Mouse (Mus musculus) heart, adult 11 months (tissue): ENCODE data around the gene Zic1.

Experiments used
- DNase-seq: peaks from one replicate; pipeline ENCODE4 v3.0.0; 2022

The Zic1 gene

DNA sequence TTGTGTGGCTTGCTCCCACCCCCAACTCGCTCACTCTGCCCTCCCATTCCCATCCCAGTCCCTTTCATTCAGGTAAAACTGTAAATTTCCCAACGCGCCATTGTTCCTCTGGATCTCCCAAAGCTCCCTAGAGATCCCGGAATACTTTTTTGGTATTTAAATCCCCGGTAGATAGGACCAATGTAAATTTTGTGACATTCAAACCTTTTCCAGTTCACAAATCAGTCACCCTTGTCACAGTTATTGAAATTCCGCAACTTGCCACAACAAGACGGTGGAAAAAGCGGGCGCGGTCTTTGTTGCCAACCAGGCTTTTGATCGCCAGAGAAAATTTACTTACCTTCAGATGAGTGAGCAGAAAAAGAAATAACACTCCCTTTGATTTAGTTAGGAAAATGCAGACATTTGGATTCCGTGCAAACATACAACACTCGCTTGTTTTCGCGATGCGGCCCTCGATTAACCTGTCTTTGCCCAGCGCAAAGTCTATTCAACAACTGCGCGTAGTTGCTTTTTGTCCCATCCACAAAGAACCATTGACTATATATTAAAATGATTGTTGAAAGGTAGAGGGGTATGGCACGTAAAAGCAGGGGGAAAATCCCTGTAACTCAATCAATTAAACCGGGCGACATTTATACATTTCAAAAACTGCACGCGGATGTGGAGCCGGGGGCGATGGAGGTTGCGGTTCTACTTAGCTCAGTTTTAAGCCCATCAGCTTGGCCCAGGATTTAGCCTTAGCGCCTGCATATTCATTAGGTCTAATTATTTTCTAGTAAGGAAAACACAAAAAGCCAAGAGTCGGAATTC, 1.6 kb upstream of the Zic1 start:
- peak; percentile 27 for DNase-seq

DNA sequence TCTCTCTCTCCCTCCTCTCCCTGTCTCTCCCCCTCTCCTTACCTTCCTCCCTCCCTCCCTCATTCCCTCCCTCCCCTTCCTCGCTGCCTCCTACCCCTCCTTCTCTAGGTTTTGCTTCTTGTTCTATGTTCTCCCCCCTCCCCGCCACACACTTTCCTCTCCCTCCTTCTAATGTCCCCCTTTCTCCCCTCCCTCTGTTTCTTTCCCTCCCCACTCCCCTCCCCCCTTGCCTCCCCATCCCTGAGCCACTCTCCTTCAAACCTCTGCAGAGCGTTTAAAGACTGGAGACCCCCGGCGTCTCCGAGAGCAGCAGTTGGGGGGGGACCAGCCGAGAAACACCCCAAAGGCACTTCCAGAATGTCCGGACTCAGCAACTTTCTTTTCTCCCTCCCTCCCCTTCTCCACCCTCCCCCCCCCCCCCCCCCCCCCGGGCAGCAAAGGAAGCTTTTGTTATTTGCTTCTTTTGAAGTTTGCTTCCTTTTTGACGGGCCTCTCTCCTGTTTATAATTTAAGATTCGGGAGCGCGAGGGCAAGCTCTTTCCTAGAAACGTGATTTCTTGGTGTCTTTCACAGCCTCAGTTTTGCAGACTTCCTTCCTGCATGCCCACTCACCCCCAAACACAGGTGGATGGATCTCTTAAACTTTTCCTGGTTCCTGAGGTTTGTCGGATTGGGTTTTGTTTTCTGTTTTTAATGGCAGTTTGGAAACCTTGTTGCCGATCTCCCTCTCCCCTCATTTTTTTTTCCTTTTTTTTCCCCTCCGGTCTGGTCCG, 802 bp upstream of the Zic1 start:
- DNase-seq = no peak

DNA sequence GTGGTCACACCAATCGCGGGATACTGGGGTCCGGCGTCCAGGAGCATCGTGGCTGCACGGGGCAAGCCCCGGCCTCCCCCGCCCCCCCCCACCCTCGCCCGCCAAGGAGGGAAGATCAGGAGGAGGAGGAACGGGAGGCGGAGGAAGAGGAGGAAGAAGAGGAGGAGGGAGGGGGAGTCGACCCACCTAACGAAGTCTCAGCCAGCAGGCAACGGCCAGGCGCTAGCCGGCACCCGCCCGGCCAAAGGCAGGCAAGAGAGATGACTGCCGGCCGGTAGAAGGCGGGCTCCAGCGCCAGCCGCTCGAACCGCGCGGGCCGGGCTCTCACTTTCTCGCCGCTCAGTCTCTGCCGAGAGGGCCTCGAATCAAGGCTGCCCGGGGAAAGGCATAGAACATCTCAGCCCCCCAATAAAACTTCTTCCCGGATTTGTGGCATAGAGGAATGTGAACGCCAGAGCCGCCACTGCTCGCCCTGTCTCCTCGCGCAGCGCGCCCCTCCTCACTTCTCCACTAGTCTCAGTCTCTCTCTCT, 574 bp downstream of the Zic1 start:
- DNase-seq = no peak

DNA sequence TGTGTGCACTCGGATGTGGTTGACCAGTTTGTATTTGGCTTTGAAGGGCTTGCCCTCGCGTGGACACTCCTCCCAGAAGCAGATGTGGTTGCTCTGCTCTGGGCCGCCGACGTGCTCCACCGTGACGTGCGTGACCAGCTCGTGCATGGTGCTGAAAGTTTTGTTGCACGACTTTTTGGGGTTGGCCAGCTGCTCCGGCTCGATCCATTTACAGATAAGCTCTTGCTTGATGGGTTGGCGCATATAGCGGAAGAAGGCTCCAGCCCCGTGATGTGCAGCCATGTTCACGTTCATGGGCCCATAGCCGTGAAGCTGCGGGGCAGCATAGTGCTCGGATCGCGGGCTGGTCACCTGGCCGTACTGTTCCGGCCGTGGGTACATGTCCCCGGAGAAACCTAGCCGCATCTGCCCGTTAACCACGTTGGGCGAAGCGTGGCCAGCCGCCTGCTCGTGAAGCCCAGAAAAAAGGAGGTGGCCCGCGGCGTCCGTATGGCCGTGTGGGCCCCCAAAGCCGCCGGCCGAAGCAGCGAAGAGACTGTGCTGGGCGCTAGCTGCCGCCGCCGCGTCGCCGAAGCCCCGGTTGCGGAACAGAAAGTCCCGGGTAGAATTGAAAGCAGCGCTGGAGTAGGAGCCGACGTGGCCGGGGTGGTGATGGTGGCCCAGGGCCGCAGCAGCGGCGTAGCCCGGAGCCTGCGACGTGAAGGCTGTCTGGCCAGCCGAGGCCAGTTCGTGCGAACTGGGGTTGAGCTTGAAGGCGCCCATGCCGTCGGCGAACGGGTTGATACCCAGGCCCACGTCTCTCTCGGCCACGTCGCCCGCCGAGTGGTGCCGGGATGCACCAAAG, 1.3 kb downstream of the Zic1 start:
- no peak for DNase-seq

DNA sequence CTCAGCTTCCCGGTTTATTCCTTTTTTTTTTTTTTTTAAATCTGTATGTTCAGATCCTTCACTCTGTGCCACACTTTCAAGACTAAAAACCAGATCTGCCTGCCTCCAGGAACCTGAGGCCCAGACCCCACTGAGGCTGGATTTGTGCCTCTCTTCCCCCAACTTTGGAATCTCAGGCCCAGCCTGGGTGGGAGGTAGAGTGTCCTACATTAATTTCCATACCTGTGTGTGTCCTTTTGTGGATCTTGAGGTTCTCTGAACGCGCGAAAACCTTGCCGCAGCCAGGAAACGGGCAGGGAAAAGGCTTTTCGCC, 1.8 kb downstream of the Zic1 start:
- no peak for DNase-seq

DNA sequence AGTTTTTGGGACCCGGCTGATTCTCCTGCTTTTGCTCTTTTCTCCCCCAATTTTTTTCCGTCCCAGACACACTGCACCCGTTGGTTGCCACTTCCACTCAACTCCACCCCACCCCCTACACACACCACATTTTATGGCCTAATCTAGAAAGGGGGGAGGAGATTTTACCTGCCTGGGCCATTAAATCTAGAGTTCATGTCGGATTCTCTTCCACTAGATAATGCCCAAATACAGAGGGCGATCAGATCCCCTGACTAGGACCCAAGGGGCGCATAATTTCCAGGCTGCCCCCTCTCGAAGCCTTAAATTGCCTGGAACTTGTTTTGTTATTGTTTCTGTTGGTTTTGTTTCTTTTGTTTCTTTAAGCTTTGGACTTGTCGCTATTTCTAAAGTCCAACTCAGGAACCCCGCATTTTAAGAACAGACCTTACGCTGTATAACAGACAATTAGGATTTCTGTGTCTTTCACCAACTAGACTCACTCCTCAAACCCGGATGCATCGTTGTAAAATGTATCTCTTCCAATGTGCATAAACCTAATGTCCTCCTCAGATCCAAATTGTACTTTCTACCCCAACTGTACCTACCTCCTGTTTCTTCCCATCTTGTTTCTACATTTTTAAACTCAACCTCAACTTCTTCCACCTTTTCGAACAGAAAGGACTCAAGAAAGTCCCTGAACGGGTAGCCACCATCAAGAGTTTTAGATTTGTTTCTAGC, 2.4 kb downstream of the Zic1 start:
- DNase-seq = no peak

DNA sequence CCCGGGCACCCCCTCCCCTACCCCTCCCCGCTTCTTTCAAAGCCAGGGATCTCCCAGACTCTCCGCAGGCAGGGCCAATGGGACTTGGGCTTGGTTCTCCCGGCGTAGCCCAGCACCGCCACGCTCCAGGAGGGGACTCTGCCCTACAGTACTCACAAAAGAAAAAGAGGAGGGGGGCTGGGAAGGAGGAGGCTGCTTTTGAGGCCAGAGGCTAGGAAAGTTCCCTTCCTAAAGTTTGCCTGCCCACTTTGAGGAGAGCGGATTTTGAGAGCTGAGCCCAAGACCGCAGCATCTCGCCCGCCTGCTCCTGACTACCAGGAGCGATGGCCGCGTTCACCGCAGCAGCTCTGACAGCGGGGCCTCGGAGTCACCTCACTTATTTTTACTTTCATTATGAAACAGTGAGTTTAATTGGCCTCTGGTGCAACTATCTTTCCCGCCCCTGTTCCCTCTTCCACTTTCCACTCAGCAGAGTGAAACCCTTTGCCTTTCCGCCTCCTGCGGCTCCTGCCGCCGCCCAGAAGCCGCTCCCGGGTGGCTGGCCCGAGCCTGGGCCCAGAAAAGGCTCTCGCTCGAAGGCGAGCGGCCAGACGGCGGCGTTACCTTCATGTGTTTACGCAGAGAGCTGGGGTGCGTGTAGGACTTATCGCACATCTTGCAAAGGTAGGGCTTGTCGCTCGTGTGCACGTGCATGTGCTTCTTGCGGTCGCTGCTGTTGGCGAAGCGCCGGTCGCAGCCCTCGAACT, 3.6 kb downstream of the Zic1 start, which contains the start of gene Zic4:
Gene Zic4 (plus strand): TSS at position 558 of the 746 bp plus-strand sequence.
- DNase-seq = no peak

DNA sequence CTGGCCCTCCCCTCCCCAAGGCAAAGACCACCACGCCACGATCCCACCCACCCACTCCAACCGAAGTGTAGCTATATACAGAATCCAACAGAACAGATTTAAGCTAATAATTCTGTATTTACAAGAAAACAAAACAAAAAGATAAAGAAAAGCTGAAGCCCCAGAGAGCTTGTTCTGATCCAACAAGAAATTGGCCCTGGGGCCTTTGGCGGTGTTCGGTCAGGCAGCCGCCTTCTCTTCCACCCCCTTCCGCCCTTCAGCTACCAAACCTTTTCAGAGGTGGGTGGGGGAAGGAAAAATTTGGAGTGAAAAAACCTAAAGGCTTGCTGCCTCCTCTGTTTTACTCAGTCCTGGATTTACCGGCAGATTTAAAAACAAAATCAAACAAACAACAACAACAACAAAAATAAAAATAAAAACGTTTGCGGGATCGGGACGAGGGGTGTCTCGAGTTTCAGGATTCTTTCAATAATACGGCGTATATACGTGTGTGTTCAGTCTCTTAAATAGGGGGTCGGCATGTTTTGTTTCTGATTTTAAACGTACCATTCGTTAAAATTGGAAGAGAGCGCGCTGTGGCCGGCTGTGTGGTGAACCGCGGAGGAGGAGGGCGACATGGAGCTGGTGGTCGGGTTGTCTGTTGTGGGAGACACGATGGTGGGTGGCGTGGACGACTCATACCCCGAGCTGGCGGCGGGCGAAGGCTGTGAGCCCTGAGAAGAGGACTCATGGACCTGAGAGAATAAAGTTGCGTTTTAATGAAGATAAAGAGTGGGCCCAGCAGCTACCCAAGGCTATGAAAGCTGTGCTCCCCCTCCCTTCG, 4.4 kb downstream of the Zic1 start:
- DNase-seq = peak; percentile 76

DNA sequence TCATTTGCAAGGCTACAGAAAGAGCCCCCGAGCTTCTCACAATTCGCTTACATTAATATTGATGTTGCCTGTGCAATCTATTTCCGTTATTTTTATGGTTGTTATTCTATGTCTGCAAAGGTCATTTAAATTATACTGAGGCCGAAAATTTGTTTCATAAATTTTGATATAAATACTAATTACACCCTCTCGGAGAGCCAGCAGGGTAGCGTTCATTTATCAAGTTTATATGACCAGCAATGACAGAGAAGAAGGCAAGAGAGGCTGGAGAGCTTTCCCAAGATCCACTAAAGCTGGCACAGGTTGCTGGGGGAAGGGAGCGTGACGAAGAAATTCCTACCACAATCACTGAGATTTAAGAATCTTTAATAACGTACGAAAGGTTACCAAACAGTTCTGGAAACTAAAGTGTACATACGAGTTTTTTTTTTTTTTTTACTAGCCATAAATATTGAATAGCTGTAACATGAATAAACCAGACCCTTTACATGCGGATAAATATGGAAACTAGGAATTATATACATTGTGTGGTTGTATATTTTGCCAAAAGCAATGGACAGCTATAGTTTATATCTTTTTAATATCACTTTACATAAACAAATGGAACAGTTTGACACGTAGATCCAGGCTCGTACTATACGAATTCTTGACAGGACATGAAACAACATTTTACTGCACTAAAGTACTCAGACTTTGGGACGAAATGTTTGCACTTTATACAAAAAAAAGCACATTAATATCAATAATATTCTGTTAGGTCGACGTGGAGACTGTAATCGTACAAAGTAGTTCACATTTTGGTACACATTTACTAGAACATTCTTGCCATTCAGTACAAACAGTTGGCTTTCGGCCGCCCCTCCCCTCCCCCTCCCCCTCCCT, 5.2 kb downstream of the Zic1 start:
- no peak for DNase-seq

DNA sequence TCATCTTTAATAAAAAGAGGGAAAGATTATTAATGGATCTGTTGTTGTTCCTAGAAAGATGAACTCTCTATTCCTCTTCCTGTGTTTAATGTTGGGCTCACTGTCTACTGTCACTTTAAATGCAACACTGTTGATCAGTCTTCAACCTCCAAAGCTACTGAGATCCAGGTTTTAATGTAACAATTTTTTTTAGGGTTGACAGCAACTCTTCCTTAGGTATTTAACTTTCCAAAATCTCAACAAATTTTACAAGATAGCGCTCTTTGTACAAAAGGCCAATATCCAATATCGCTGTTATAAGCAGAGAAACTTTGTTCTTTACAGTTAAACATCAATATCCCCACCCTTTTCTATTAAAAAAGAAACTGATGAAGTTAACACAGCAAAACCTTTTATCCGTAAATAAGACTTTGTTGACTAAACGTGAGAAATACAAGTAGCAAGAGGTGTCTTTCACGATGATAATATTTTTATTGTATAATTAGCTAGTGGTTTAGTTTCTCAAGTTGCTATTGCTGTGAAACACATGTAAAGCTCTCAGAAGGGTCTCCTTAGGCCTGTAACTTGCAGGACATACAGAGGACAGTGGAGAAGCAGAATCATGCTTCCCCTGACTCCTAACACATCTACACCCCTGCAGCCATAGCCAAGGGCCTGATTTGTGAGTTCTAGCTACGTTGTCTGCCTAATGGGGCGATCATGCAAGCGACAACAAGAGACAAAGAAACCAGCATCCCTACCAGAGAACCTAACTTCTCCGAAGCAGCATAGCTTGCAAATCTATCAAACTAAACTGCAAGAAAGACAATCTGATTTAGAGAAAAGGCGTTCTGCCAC, 6.5 kb downstream of the Zic1 start:
- DNase-seq = no peak

DNA sequence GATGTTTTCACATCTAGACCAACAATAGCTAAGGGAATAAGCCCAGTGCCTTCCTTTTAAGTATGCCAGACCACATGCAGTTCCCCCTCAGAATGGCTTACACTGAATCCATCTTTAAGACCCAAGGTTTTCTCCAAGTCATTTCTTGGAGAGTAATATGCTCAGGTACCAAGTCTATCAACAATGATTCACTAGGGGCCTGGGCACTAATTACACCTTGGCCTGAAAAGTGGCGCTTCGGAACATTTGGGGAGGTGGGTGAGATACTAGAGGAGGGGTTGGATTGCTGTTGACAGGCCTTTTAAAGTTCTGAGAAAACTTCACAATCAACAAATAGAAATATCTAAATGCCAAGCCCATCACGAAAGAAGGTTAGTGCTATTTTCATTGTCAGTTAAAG, 8.3 kb downstream of the Zic1 start:
- no peak for DNase-seq

DNA sequence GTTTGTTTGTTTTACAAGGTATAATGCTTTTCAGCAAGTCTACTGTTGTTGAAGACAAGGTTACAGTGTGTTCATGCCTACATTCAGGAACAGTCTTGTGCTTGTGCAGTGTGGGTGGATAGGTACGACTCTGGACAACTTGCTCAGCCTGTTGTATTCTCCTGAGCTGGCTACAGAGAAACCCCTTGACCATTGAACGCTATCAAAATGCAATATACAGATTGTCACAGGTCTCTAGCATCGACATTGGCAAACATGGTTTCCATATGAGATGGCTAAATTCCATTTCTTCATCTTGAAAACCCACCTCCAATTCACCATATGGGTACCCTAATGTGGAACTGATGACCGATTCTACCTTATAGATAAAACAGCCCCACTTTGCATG, 9.3 kb downstream of the Zic1 start:
- DNase-seq = no peak

DNA sequence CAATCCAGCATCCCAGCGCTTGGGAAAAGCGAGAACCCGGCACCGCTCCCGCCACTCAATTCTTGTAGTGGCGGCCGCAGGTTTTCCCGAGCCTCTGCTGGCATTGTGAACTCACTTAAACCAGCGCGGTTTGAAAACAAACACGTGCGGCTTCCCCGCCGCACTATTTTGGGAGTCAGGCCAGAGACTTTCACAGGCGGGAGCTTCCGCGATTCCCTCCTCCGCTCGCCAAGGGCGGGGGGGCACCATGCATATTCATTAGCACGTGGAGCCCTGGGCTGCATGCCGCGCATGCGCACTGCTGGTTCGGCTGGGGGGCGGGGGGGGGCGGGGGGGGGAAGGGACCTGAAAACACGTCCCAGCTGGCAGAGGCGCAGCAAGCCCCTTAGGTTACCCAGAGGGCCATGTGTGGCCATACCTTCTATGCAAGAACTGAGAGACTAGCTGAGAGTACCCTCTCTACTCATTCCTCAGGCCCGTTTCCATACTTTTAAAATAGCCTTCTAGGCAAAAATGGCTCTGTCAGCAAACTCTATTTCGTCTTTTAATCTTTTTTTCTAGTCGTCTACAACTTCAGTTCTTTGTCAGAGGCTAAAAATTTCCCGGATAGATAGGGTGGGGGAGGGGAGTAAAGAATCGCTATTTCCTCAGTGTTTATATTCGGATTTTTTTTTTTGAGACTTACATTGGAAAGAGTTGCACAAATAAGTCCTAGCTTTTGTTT, 9.8 kb downstream of the Zic1 start:
- DNase-seq = no peak

DNA sequence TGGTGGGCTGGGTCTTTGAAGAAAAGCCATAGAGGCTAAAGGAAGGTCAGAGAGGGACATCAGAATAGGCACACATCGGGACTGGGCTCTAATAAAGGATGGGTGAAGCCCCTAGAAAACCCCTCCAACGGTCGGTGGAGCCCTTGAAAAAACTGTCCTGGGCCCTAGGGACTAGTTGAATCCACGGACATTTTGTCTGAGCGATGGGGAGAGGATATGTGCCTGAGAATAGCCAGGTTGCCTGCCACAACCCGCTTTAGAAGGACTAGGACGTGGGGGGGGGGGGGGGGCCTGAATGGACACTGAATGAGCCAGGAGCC, 10.4 kb downstream of the Zic1 start:
- no peak for DNase-seq

DNA sequence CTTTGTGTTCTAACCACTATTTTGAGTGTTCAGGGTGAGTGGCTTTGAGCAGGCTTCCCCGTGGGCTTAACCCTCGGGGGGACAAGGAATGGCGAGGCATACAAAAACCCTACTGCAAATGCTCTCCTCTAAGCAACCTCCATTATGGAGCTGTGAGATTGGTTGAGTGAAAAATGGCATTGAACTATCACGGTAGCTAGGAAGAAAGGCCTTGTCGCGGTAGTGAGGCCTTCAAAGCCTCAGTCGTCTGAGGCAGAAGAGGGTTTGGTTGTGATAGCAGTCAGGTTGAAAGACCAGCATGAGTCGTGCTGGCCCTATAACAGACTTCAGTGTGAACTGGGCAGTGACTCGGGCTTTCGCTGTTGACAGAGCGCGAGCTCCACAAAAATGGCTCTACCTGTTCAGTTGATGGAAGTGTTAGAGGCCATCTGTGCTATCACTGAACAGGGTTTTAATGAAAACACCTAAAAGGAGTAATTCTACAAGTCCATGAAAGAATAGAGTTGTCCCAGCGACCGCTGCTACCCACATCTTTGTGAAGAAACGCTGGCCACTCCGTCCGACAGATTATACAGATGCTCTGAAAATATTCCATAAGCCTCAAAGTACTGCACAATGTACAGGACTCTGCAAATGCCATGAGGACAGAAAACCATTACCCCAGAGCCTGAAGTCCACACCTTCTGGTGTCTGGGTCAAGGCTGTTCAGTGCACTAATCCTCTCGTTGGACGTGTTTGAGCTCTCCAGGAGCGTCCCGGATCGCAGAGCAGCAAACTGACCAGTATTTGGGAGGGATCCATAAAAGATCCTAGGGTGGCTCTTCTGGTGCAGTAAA, 11.0 kb downstream of the Zic1 start:
- DNase-seq = no peak

DNA sequence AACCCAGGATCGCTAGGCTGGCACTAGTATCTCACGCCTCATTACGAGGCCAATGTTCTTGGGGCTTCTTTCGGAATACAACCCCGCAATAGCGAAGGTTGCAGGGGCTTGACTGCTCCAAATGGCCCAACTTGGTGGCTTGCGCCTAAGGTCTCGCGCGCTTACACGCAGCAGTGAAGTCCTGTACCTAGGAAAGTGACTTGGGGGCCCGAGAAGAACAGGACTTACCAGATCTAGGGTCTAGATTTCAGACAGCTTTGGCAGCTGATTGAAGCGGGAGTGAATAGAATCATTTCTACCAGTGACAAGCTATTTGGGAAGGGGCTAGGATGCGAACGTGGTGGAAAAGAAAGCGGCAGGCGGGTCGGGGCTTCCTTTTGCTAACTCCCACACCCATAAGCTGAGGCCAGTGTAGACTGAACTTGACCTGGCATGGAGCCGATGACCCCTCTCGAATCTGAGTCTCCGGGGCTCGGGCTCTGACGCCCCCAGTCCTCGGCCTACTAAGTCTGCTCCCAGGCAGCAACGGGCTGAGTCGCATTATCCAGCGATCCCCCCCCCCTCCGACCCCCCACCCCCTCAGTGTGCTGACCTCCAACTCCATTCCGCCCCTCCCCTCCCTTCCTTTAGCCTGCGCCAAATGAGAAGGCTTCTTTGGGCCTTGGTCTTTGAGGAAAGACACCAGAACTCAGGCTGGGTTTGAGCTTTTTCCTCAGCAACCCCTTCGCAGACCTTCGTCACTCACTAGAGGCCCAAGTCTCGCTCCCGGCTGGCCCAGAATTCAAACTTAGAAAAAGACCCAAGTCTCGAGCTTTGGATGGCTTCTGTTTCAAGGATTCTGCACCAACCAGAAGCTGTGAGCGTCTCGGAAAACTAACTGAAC, 11.8 kb downstream of the Zic1 start:
- DNase-seq = no peak
